Mouse (Mus musculus): ENCODE measurements around the gene Nek3. TPM values are rescaled to one million over a fixed set of nuclear protein-coding genes. Genes with fewer than 3 reads are reported as not detected.
A peak's percentile ranks its signal among the peaks of the same experiment; 100 is the strongest.

Nek3 gene
- 0.25 and 1.9 TPM in 2 replicates for total RNA-seq (2014; fragmentation: Nextera tagmentation)
- 2.0 and 5.9 TPM in 2 replicates for total RNA-seq (2017)

DNA sequence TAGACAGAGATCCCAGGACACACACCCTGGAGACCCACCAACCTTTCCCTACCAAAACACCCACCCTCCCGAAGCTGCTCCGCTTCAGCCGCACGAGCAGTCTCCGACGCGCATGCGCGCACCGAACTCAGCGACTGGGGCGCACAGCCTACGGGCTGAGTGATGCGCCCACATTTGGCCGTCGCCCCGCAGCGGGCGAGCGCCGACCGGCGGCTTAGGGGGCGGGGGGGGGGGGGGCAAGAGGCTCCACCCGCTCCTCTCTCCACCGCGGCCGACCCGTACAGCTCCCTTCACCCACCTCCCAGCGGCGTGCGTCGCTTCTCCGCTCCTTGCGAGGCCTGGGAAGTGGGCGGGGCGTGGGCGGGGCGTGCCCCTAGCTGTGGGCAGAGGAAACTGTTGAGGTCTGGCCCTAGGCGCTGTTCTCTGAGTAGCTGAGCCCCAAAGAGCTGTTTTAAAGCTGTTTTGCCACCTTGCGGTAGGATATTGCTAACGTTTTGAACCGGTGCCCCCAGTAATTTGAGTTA is at the start of gene Nek3:
Nek3 (minus strand) TSS at position 356 of the 524 bp plus-strand sequence.
- peak; percentile 93 for ATAC-seq (replicated peaks; ENCODE audit: low FRiP score, low TSS enrichment, poor library complexity, severe bottlenecking)

DNA sequence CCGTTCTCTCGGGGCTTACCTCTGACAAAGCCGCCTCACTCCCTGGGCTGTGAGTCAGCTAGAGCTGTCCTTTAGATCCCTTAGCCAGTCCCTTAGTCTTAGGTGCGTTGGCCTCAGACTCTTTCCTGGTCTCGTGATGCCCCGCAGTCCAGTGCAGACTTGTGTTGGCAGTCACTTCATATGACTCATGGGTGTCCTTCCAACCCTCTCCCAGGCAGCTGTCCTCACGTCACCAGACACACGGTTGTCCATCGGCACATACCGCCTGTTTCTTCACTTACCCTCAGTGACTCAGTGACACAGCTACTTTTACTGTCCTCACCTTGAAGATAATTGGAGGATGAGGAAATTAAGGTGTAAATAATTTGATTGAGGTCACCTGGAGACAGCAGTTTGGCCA is 48.6 kb upstream of the Nek3 start:
- ATAC-seq (replicated peaks; ENCODE audit: low FRiP score, low TSS enrichment, poor library complexity, severe bottlenecking) = no peak

DNA sequence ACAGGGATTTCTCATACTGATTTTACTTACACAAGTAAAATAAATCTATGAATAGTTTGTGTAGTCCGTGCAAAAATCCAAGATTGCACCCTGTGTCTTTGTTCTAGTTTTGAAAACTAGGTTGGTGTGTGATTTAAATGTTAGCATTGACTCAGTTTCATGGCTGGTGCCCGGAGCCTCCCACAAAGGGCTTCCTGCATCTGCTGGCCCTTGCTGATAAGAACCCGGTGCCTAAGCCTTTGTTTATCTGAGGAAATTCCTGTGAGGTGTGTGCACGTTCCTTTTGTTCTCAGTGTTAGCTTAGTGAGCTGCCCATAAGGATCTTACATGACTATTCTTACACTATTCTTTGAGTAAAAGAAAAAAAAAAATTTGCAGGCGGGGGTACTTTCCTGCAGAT is 42.8 kb upstream of the Nek3 start:
- ATAC-seq (replicated peaks; ENCODE audit: low FRiP score, low TSS enrichment, poor library complexity, severe bottlenecking) = peak; percentile 96

DNA sequence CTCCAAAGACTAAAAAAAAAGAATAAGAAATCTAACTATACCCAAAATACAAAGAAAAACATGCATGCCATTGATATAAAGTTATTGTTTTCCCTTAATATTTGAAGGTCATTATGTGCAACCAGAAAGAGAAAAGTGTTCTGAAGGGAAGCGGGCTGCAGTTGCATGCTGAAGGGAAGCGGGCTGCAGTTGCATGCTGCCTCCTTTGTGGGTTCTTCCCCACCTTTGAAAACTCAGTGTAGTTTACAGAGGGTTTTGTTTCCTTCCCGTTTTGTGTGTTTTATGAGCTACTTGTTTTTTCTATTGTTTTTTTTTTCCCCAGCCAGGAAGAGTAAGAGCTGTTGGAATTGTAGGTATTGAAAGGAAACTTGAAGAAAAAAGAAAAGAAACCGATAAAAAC is 41.3 kb upstream of the Nek3 start:
- no peak for ATAC-seq (replicated peaks; ENCODE audit: low FRiP score, low TSS enrichment, poor library complexity, severe bottlenecking)

DNA sequence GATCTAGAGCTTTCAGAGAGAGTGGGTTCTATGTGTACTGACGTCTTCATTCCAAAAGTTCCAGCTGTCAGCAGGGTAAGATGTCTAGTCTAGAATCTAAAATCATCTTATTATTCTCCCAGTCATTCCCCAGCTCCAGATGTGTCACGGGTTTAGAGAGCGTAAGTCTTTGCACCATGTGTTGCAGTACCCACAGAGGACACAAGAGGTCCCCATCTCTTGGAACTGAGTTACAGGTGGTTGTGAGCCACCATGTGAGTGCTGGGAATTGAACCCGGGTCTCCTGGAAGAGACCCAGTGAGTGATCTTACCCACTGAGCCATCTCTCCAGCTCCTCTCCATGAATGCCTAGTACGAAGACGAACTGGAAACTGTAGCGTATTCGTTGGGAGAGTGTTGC is 33.2 kb upstream of the Nek3 start:
- no peak for ATAC-seq (replicated peaks; ENCODE audit: low FRiP score, low TSS enrichment, poor library complexity, severe bottlenecking)

DNA sequence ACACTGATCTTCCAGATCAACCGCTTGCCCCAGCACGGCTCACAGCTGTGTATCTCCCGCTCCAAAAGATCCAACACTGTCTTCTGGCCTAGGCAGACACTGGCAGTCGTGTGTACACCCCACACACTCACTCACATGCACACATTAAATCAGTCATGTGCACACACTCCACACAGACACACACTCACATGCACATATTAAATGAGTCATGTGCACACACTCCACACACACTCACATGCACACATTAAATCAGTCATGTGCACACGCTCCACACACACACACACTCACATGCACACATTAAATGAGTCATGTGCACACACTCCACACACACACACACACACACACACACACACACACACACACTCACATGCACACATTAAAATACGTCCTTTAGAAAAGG is 31.7 kb upstream of the Nek3 start:
- ATAC-seq (replicated peaks; ENCODE audit: low FRiP score, low TSS enrichment, poor library complexity, severe bottlenecking) = no peak

DNA sequence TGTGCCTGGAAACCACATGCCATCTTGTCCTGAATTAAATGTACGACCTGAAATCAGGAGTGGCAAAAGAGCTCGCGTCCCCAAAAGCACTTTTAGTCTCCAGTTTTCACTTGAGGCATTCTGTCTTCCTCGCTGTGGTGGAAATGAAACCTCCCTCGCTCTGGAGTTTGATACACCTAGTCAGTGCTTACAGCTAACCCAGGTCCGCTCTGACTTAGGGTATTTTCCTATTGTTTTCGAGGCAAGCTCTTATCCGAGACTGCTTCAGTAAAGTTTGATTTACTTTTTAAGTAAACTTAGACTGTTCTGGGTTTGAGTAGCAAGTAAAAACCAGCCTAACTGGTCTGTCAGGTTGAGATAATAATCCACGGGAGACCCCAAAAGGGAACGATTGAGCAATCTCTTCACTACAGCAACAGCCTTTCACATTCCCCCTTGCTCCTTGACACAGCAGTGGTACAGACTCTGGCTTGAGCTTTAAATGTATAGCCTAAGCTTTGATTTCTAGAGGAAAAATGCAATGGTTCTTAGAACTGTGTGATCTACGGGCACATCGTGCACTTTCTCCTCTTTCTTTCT is 27.3 kb upstream of the Nek3 start:
- peak; percentile 53 for ATAC-seq (replicated peaks; ENCODE audit: low FRiP score, low TSS enrichment, poor library complexity, severe bottlenecking)

DNA sequence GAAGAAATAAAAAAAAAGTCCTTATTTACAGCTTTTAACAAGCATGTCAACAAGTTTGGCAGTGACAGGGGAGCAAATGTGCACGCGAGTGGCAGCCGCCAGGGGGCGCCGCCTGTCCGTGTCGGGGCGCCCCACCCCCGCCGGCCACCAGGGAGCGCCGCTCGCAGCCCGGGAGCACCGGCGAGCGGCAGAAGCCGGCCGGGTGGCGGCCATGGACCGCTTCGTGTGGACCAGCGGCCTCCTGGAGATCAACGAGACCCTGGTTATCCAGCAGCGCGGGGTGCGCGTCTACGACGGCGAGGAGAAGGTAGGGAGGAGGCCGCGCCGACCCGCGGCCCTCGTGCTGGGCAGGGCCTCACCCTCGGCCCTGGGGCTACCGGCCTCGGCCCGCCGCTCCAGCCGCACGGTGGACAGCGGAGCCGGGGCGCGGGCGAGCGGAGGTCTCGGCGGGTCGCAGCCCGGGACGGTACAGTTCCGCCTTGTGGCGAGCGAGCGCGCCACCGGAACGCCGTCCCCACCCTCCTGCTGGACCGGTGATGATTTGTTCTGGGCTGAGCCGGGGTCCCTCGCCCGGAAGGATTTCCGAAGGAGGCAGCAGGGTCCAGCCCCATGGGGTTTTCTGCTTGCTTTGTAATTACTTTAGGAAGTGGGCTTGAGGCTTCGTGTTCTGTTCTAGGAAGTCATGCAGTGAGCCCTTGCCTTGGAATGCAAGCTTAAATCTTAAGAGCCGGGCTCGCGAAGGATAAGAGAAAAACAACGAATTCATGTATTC is 26.6 kb upstream of the Nek3 start, which contains the start of gene Vps36:
Vps36 (plus strand) TSS at position 150 of the 772 bp plus-strand sequence.
- peak; percentile 87 for ATAC-seq (replicated peaks; ENCODE audit: low FRiP score, low TSS enrichment, poor library complexity, severe bottlenecking)

DNA sequence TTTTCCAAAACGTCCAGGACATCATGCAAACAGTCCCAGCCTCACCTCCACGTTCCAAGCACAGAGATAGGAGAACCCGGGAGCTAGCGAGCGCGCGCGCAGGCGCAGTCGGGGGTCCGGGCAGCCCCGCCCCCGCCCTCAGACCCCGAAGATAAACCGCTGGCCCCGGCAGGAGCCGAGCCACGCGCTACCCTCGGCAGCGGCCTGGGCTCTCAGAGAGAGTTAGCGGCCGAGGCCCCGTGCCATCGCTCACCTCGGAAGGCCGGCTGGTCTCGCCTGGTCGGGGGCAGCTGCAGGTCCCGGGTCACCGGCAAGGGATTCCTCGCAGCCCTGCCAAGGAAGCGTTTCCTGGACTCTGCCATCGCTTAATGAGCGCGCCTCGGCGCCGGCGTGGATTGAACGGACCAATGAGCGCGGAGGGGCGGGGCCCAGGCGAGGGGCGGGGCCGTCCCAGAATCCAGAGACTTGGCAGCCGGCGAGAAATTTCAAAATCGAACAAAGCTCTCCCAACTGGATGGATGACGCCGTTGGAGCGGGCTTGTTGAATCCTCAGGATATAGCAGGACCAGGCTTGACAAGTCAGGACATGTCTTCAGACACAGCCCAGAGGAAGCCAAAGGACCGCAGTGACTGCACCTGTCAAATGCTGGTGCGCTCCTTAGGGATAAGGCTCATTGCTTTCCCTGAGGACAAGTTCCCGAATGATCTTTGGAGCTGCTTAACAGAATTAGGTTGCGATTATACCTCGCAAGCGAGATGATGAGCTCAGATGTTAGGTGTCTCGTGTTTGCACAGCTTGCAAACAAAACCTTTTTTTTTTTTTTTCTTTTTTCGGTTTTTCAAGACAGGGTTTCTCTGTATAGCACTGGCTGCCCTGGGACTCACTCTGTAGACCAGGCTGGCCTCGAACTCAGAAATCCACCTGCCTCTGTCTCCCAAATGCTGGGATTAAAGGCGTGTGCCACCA is 19.5 kb upstream of the Nek3 start, which contains the start of gene Ckap2:
Ckap2 (minus strand) TSS at position 389 of the 967 bp plus-strand sequence.
- peak; percentile 88 for ATAC-seq (replicated peaks; ENCODE audit: low FRiP score, low TSS enrichment, poor library complexity, severe bottlenecking)

DNA sequence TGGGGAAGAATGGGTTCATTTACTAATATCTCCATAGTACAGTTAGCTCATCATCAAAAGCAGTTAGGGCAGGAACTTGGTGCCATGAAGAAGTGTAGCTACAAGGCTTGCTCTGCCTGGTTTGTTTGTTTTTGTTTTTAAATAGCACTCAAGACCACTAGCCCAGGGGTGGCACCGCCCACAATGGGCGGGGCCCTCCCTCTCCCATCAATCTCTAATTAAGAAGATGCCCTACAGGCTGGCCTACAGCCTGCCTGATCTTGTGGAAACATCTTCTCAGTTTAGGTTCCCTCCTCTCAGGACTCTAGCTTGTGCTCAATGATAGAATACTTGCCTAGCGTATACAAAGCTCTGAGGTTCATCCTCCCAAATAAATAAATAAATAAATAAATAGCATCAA is 18.6 kb upstream of the Nek3 start:
- ATAC-seq (replicated peaks; ENCODE audit: low FRiP score, low TSS enrichment, poor library complexity, severe bottlenecking) = peak; percentile 84

DNA sequence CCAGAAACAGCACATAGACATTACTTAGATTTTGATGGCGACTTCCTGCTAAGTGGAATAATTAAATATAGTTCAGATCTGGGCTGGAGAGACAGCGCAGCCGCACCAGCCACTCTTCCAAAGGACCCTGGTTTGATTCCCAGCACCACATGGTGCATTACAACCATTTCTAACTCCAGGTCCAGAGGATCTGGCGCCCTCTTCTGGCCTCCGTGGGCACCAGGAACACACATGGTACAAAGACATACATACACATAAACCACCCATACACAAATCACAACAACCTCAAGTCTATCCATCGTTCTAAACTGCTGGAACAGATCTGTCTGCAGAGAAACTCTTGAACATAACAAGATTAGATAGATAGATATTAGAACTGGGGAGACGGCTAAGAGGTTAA is 9.7 kb upstream of the Nek3 start:
- no peak for ATAC-seq (replicated peaks; ENCODE audit: low FRiP score, low TSS enrichment, poor library complexity, severe bottlenecking)

DNA sequence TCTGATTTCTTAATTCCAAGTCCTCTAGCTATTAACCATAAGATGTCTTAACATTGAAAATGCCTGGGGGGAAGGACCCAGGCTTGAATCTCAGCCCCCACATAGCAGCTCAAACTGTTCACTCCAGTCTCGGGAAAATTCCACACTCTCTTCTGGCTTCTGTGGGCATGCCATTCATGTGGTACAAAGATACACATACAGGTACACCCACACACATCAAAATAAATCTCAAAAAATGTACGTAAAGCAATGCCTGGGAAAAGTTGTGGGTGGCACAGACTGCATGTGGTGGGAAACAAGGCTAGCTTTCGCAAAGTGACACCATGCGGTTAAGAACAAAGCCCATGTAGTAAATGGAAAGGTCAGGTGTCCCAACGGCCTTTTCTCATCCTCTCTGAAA is 2.9 kb upstream of the Nek3 start:
- ATAC-seq (replicated peaks; ENCODE audit: low FRiP score, low TSS enrichment, poor library complexity, severe bottlenecking) = no peak

DNA sequence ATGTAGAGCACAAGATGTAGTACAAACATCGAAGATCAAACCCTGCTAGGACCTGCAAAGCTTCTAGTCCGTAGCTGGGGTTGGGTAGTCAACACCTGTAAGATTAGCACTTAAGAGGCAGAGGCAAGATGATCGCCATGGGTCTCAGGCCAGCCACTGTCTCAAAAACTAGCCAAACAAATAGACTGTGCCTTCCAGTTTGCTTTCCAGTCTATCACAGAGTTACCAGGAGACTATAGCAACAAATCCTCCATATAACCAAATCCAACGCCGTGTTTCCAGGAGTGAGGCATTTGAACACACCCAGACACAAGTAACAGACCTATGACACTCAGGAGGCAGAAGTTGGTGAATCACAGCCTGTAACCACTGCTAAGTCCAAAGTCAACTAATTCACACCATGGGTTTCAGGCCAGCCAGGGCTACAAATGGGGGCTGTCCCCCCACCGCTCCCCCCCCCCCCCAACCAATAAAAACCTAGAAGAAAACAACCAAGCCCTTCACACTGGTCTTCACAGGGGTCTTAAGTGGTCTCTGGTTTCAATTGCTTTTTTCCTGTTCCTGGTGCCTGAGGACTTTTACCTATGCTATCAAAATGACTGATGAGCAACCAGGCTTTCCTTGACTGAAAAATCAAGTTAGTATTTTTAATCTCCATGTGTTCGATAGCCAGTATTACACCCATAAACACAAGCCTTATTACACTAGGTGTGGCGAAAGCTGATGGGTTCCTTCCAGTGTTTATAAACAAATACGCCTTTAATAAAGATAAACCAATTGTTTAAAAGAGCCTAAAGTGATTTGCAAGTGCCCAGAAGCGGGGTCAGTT is 770 bp downstream of the Nek3 start:
- ATAC-seq (replicated peaks; ENCODE audit: low FRiP score, low TSS enrichment, poor library complexity, severe bottlenecking) = peak; percentile 64

DNA sequence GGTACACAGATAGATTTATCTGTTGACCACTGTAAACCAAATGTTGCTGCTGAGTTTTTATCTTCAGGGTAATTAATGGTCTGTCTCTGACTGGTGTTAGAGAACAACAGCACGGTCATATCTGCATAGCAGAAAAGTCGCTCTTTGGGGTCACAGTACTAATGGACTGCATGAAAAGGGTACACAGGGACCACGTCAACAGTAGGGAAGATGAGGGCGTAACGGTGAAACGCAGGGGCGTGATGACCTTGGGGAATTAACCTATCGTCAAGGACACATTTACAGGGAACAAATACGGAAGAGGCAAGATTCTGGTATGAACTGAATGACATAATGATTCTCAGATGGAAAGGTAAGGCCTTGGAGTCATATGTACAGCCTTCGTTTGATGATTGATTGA is 1.8 kb downstream of the Nek3 start:
- no peak for ATAC-seq (replicated peaks; ENCODE audit: low FRiP score, low TSS enrichment, poor library complexity, severe bottlenecking)

DNA sequence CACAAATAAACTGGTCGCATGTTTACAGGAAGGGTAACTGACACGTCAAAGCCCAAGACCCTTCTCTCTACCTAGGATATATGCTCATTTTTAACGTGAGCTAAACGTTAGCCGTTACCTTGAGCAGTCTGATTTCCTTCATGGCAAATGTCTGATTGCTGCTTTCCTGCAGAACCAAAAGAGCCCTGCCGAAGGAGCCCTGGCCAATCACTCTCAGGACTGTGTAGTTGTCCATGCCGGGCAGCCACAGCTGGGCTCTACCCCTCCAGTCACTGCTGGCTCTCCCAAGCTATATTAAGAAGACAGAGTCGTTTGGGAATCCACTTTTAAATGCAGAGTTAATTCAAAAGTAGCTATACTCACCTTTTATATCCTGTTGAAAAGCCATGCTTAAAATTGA is 4.0 kb downstream of the Nek3 start:
- no peak for ATAC-seq (replicated peaks; ENCODE audit: low FRiP score, low TSS enrichment, poor library complexity, severe bottlenecking)

DNA sequence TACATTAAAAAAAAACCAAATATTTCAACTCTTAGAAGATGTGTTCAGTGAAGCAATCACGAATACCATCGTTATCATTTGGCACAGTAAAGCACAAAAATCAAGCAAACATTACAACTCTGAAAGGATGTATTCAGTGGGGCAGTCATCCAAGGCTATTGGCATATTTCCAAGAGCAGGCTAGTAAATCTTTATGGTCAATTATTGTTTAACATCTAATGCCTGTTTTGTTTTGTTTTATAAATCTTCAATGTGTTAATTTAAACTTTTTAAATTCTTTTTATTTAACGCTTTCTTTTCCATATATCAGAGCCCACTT is 15.9 kb downstream of the Nek3 start:
- ATAC-seq (replicated peaks; ENCODE audit: low FRiP score, low TSS enrichment, poor library complexity, severe bottlenecking) = no peak

DNA sequence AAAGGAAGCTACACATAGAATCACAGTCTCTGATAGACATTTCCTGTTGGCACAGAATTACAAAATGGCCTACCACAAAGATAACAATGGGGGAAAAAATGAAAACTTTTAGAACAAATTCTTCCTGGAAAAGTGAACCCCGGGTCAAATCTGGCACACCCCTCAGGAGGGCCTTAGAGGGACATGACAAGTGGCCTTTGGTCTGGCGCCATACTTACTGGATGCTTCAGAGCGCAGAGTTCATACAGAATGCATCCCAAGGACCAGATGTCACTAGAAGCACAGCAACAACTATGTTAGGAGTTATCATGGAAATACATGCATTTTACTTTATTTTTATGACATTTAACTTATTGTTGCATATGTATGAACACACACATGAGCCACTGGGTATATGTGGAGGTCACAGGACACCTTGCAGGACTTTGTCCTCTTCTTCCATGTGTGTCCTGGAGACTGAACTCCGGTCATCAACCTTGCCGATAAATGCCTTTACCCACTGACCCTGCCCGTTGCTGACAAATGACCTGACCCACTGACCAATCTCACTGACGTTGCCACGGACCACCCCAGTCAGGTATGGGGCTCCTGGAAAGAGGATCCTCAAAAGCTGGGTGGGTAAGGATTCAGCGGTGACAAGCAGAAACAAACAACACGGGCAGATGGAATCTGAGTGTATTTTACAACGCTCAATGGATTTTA is 16.4 kb downstream of the Nek3 start:
- ATAC-seq (replicated peaks; ENCODE audit: low FRiP score, low TSS enrichment, poor library complexity, severe bottlenecking) = no peak

DNA sequence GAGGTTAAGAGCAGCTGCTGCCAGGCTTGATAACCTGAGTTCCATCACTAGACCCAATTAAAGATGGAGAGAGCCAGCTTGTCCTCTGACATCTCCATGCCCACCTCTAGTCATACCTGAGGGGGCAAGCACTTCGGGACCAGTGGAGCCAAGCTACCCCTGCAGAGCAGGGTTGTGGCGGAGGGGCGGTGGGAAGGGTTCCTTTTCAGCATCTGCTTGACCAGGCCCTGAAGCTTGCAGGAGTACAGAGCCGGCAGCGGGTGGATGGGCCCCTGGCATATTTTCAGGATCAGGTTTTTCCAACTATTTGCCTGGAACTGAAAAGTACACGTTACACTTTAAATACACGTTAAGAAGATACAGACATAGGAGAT is 17.9 kb downstream of the Nek3 start:
- no peak for ATAC-seq (replicated peaks; ENCODE audit: low FRiP score, low TSS enrichment, poor library complexity, severe bottlenecking)

Measured in megakaryocyte-erythroid progenitor cell, adult 5-6 weeks (primary cell).